Mouse (Mus musculus) liver, embryonic 16.5 days (tissue): ENCODE measurements around the gene Glod4. TPM values are rescaled to one million over a fixed set of nuclear protein-coding genes. Genes with fewer than 3 reads are reported as not detected.

Source experiments
- ATAC-seq: fragments of 200-750 bp; cut with Nextera tagmentation; 2 replicates; pipeline ENCODE4 v1.8.0; 2017; ENCODE audit warnings: low read depth, mild to moderate bottlenecking, moderate number of reproducible peaks, moderate library complexity
- H3K27ac ChIP-seq: fragments of 300-500 bp; sonication (generic); 2 replicates; pipeline ENCODE4 v1.5.1; 2014; ENCODE audit warnings: mild to moderate bottlenecking, low read length
- H3K27me3 ChIP-seq: fragments of 300-500 bp; sonication (generic); 2 replicates; pipeline ENCODE4 v1.6.1; 2014; ENCODE audit warnings: low read depth, low read length, mixed read lengths; ENCODE audit not compliant: control insufficient read depth, insufficient read depth
- H3K36me3 ChIP-seq: fragments of 300-500 bp; sonication (generic); 2 replicates; pipeline ENCODE4 v1.6.1; 2014; ENCODE audit warnings: mild to moderate bottlenecking; ENCODE audit not compliant: control insufficient read depth, insufficient read depth
- H3K4me1 ChIP-seq: fragments of 300-500 bp; sonication (generic); 2 replicates; pipeline ENCODE4 v1.6.1; 2014; ENCODE audit warnings: low read depth, low read length, mixed read lengths; ENCODE audit not compliant: control insufficient read depth
- H3K4me2 ChIP-seq: fragments of 300-500 bp; sonication (generic); 2 replicates; pipeline ENCODE4 v1.6.1; 2014; ENCODE audit warnings: low read depth, low read length, mixed read lengths
- H3K4me3 ChIP-seq: fragments of 300-500 bp; sonication (generic); 2 replicates; pipeline ENCODE4 v1.5.1; 2014; ENCODE audit warnings: low read depth, mild to moderate bottlenecking, low read length
- H3K9ac ChIP-seq: fragments of 300-500 bp; sonication (generic); 2 replicates; pipeline ENCODE4 v1.6.1; 2014; ENCODE audit warnings: low read depth, low read length
- H3K9me3 ChIP-seq: fragments of 300-500 bp; sonication (generic); replicated peaks from 2 replicates; pipeline ENCODE4 v1.6.1; 2016; ENCODE audit warnings: low read length; ENCODE audit not compliant: control insufficient read depth
- WGBS: fragments of 180-500 bp; shearing (Covaris S2); extraction: QIAGEN DNeasy Blood & Tissue Kit; methylation state at CpG from one replicate; pipeline ENCODE4 v1.1.7; 2014; ENCODE audit not compliant: insufficient replicate concordance; 5-methylcytosine and 5-hydroxymethylcytosine counted together
- polyA plus RNA-seq: library from polyadenylated mRNA; unstranded; fragments of >200 nt; fragmentation: Nextera tagmentation; extraction: Ambion mirVana; gene quantifications from 2 replicates; pipeline ENCODE4 v1.2.1, GENCODE M21; 2015

Gene Glod4
- polyA plus RNA-seq, 1 experiment from 2014 or later = 47.4 TPM

GRCm38 (mm10) chr11:76077341-76077740, 166.2 kb downstream of the Glod4 start:
- Histone ChIP-seq H3K36me3 (no peaks in the 10 kb centered on the region), H3K27me3 (no peaks in the 10 kb centered on the region), H3K9me3 (no peaks in the 10 kb centered on the region), H3K9ac (no peak overlapping the region), H3K4me3 (no peak overlapping the region), H3K27ac (no peak overlapping the region), H3K4me1 (no peaks in the 10 kb centered on the region), H3K4me2 (no peak overlapping the region)
- WGBS = 78% methylated on average over 6 of the region's 6 CpGs
- ATAC-seq = no peak

- no peak overlapping the region for H3K4me3 ChIP-seq
- no peaks in the 10 kb centered on the region for H3K36me3 ChIP-seq
- no peak overlapping the region for H3K4me2 ChIP-seq
- 65% methylated on average over 11 of the region's 11 CpGs for WGBS
- no peaks in the 10 kb centered on the region for H3K27me3 ChIP-seq
- H3K4me1 ChIP-seq = no peaks in the 10 kb centered on the region
- no peaks in the 10 kb centered on the region for H3K9me3 ChIP-seq
- no peak overlapping the region for H3K27ac ChIP-seq
- no peak overlapping the region for H3K9ac ChIP-seq
- ATAC-seq = no peak
Measured at GRCm38 (mm10) chr11:76074296-76075093, 169.0 kb downstream of the Glod4 start.

Other genes starting within 250 kb of the Glod4 start
- not detected in 2 replicates for gene 1700016K19Rik, start 243.8 kb downstream of the Glod4 start, polyA plus RNA-seq
- 5.4 and 5.7 TPM in 2 replicates for gene Rflnb, start 215.9 kb downstream of the Glod4 start, polyA plus RNA-seq
- gene Vps53, start 64.1 kb downstream of the Glod4 start, polyA plus RNA-seq = 13.0 and 14.0 TPM in 2 replicates
- 4.1 and 5.5 TPM in 2 replicates for gene Fam57a, start 64.1 kb downstream of the Glod4 start, polyA plus RNA-seq
- 0.15 and 0.22 TPM in 2 replicates for gene Dbil5, start 26.1 kb downstream of the Glod4 start, polyA plus RNA-seq
- 10.5 and 11.3 TPM in 2 replicates for gene Gemin4, start 26.1 kb downstream of the Glod4 start, polyA plus RNA-seq
- 11.9 and 12.5 TPM in 2 replicates for gene Mrm3, start within 50 bp of the Glod4 start, polyA plus RNA-seq
- gene Nxn, start 155.4 kb upstream of the Glod4 start, polyA plus RNA-seq = 2.0 and 2.6 TPM in 2 replicates
- 33.7 and 35.7 TPM in 2 replicates for gene Timm22, start 163.2 kb upstream of the Glod4 start, polyA plus RNA-seq